Mouse (Mus musculus) erythroblast, embryonic 14.5 days (primary cell): Measurements from ENCODE around the gene Lst1.

ENCODE experiments used
- GATA1 ChIP-seq: IDR thresholded peaks from 2 replicates; pipeline ENCODE4 v1.6.1; 2012; ENCODE audit warnings: low read length, inconsistent platforms, mixed read lengths
- TAL1 ChIP-seq: IDR thresholded peaks from 3 replicates; pipeline ENCODE4 v1.6.1; 2012; ENCODE audit warnings: low read length, inconsistent platforms, mixed read lengths

GRCm38 (mm10) chr17:35174201-35174977 is 13.8 kb downstream of the Lst1 start:
- TF ChIP-seq GATA1 (no peak), TAL1 (no peak)
